Comparison of ENCODE assay signal across 7 mouse cellular contexts in the genomic region with DNA sequence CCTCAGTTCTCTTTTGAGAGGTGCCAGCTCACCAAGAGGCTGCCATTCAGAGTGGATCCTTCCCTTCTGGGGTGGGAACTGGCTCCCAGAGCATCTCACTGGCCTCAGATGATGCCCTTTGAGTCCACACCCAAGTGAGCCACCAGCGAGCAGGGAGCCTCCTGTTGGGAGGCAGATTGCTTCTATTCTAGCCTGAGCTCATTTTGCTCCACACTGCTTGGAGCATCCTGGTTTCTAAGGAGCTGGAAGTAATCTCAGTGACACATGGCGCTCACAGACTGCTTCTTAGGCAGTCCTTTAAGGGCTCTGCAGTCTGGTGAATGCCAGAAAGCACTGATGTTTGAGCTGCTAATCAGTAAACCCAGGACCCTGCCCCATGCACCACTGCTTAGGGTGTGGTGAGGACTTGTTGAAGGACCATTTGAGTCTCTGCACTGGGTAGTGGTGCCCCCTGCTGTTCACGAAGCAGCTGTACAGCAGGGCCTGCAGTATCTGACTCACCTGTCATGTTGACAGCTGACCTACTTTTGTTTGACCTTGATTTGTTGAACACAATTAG. TPM values are rescaled to one million over a fixed set of nuclear protein-coding genes. Genes with fewer than 3 reads are reported as not detected.
DNase-seq lines count a peak whose midpoint lies in the region; ATAC-seq lines count a peak whose summit lies in the region.

No protein-coding gene starts in this region.

- peak; percentile 85 for DNase-seq in ZHBTc4 (ENCODE audit: low read depth, low spot score)
- peak; percentile 73 for DNase-seq in embryo, embryonic 10 days (ENCODE audit: low spot score)
- DNase-seq in lung, postnatal 36 days: peak; percentile 44
- peak; percentile 58 for DNase-seq in right cerebral cortex, postnatal 4 days

- H3K4me1 ChIP-seq in heart, embryonic 11.5 days (ENCODE audit: control insufficient read depth, insufficient read depth, low read length): peaks cover 38% of the 10 kb centered on the region
- H3K4me1 ChIP-seq in kidney, embryonic 15.5 days: peaks cover 17% of the 10 kb centered on the region

- H3K27me3 ChIP-seq in heart, embryonic 11.5 days (ENCODE audit: control insufficient read depth, insufficient read depth, low read length): no peaks in the 10 kb centered on the region
- H3K27me3 ChIP-seq in kidney, embryonic 15.5 days: no peaks in the 10 kb centered on the region

- 33% methylated on average over 3 of the region's 3 CpGs for WGBS in heart, embryonic 11.5 days (ENCODE audit: insufficient replicate concordance)
- 48% methylated on average over 3 of the region's 3 CpGs for WGBS in kidney, embryonic 15.5 days

- H3K36me3 ChIP-seq in heart, embryonic 11.5 days (ENCODE audit: control insufficient read depth, insufficient read depth, low read length): no peaks in the 10 kb centered on the region
- H3K36me3 ChIP-seq in kidney, embryonic 15.5 days: no peaks in the 10 kb centered on the region

- H3K9ac ChIP-seq in heart, embryonic 11.5 days (ENCODE audit: low read depth, low read length): 0 out of 2 replicates have a peak overlapping the region, but pooled peaks have one; percentile 3
- no peak overlapping the region for H3K9ac ChIP-seq in kidney, embryonic 15.5 days

- 0 out of 2 replicates have a peak overlapping the region, but pooled peaks have one; percentile 14 for H3K4me2 ChIP-seq in heart, embryonic 11.5 days
- H3K4me2 ChIP-seq in kidney, embryonic 15.5 days: no peak overlapping the region

- peak; percentile 90 for ATAC-seq in CD4-positive, CD25-positive, alpha-beta regulatory T cell, adult 4 months
- peak; percentile 75 for ATAC-seq in heart, embryonic 11.5 days (replicated peaks; ENCODE audit: insufficient number of reproducible peaks, low FRiP score, low TSS enrichment)
- 0 out of 2 replicates have a peak, but pooled peaks have one; percentile 41 for ATAC-seq in kidney, embryonic 15.5 days (replicated peaks; ENCODE audit: low FRiP score)

- H3K27ac ChIP-seq in heart, embryonic 11.5 days (ENCODE audit: low read depth, low read length): peak overlapping the region; percentile 93
- peak overlapping the region; percentile 43 for H3K27ac ChIP-seq in kidney, embryonic 15.5 days

- no peak overlapping the region for H3K4me3 ChIP-seq in heart, embryonic 11.5 days (ENCODE audit: low read depth, low read length)
- no peak overlapping the region for H3K4me3 ChIP-seq in kidney, embryonic 15.5 days (replicated peaks)

- H3K9me3 ChIP-seq in heart, embryonic 11.5 days (replicated peaks; ENCODE audit: control insufficient read depth, low read length): no peaks in the 10 kb centered on the region
- H3K9me3 ChIP-seq in kidney, embryonic 15.5 days (replicated peaks): no peaks in the 10 kb centered on the region

RNA-seq across cellular contexts. Expression of gene Arntl, which starts 43.2 kb away (rescaled TPM):
- 10 to 100 TPM; 22.6 to 25.0 TPM for polyA plus RNA-seq in CD4-positive, CD25-positive, alpha-beta regulatory T cell, adult 4 months (2017; shearing (Covaris generic))
- polyA plus RNA-seq in heart, embryonic 11.5 days (2014; fragmentation: Nextera tagmentation; extraction: Ambion mirVana): 7.6 and 7.8 TPM in 2 replicates
- polyA plus RNA-seq in kidney, embryonic 15.5 days (2015; fragmentation: Nextera tagmentation; extraction: Ambion mirVana): 9.3 and 10.1 TPM in 2 replicates
